Mouse (Mus musculus): ENCODE measurements around the gene Timp3. TPM values are rescaled to one million over a fixed set of nuclear protein-coding genes. Genes with fewer than 3 reads are reported as not detected.

The Timp3 gene
- polyA plus RNA-seq, 1 experiment from 2014 or later, result 43.7 TPM

GRCm38 (mm10) chr10:86380626-86381025 lies 80.5 kb downstream of the Timp3 start:
- Histone ChIP-seq H3K36me3 (ENCODE audit: control insufficient read depth, insufficient read depth, low read length) (no peaks in the 10 kb centered on the region), H3K27ac (ENCODE audit: low read length) (no peak overlapping the region), H3K4me3 (ENCODE audit: low read length) (no peak overlapping the region), H3K27me3 (replicated peaks; ENCODE audit: control insufficient read depth, insufficient read depth, low read length) (no peaks in the 10 kb centered on the region), H3K9ac (ENCODE audit: low read depth, low read length) (no peak overlapping the region), H3K9me3 (ENCODE audit: control insufficient read depth, low read length) (no peaks in the 10 kb centered on the region), H3K4me2 (ENCODE audit: low read depth, low read length) (no peak overlapping the region), H3K4me1 (ENCODE audit: control insufficient read depth, insufficient read depth, low read length) (0 out of 2 replicates have a peak, but pooled peaks cover 3% of the 10 kb centered on the region)
- peak; percentile 40; the same call in 1 of the 2 replicates for ATAC-seq
- 41% methylated on average over 2 of the region's 2 CpGs for whole genome bisulfite sequencing

- ATAC-seq, result peak; percentile 53
- Histone ChIP-seq H3K9ac (ENCODE audit: low read depth, low read length) (no peak overlapping the region), H3K27me3 (replicated peaks; ENCODE audit: control insufficient read depth, insufficient read depth, low read length) (no peaks in the 10 kb centered on the region), H3K27ac (ENCODE audit: low read length) (no peak overlapping the region), H3K36me3 (ENCODE audit: control insufficient read depth, insufficient read depth, low read length) (no peaks in the 10 kb centered on the region), H3K4me3 (ENCODE audit: low read length) (no peak overlapping the region), H3K4me2 (ENCODE audit: low read depth, low read length) (no peak overlapping the region), H3K9me3 (ENCODE audit: control insufficient read depth, low read length) (no peaks in the 10 kb centered on the region), H3K4me1 (ENCODE audit: control insufficient read depth, insufficient read depth, low read length) (0 out of 2 replicates have a peak, but pooled peaks cover 3% of the 10 kb centered on the region)
- WGBS, result 40% methylated on average over 9 of the region's 9 CpGs
These were observed 81.2 kb downstream of the Timp3 start for GRCm38 (mm10) chr10:86381150-86381921.

GRCm38 (mm10) chr10:86381922-86382260 lies 81.7 kb downstream of the Timp3 start:
- Histone ChIP-seq H3K9me3 (ENCODE audit: control insufficient read depth, low read length) (no peaks in the 10 kb centered on the region), H3K4me2 (ENCODE audit: low read depth, low read length) (no peak overlapping the region), H3K27me3 (replicated peaks; ENCODE audit: control insufficient read depth, insufficient read depth, low read length) (no peaks in the 10 kb centered on the region), H3K4me1 (ENCODE audit: control insufficient read depth, insufficient read depth, low read length) (0 out of 2 replicates have a peak, but pooled peaks cover 3% of the 10 kb centered on the region), H3K9ac (ENCODE audit: low read depth, low read length) (no peak overlapping the region), H3K27ac (ENCODE audit: low read length) (no peak overlapping the region), H3K4me3 (ENCODE audit: low read length) (no peak overlapping the region), H3K36me3 (ENCODE audit: control insufficient read depth, insufficient read depth, low read length) (no peaks in the 10 kb centered on the region)
- 22% methylated on average over 2 of the region's 2 CpGs for WGBS
- 0 out of 2 replicates have a peak, but pooled peaks have one; percentile 23 for ATAC-seq

- Histone ChIP-seq H3K4me1 (ENCODE audit: control insufficient read depth, insufficient read depth, low read length) (0 out of 2 replicates have a peak, but pooled peaks cover 9% of the 10 kb centered on the region), H3K36me3 (ENCODE audit: control insufficient read depth, insufficient read depth, low read length) (no peaks in the 10 kb centered on the region), H3K9ac (ENCODE audit: low read depth, low read length) (no peak overlapping the region), H3K27ac (ENCODE audit: low read length) (no peak overlapping the region), H3K4me2 (ENCODE audit: low read depth, low read length) (no peak overlapping the region), H3K9me3 (ENCODE audit: control insufficient read depth, low read length) (no peaks in the 10 kb centered on the region), H3K4me3 (ENCODE audit: low read length) (no peak overlapping the region), H3K27me3 (replicated peaks; ENCODE audit: control insufficient read depth, insufficient read depth, low read length) (no peaks in the 10 kb centered on the region)
- no peak for ATAC-seq
- 92% methylated on average over 2 of the region's 2 CpGs for WGBS
These were observed 84.5 kb downstream of the Timp3 start for GRCm38 (mm10) chr10:86384655-86385054.

GRCm38 (mm10) chr10:86385656-86386055 lies 85.5 kb downstream of the Timp3 start:
- no peak for ATAC-seq
- H3K9me3 ChIP-seq (ENCODE audit: control insufficient read depth, low read length), result no peaks in the 10 kb centered on the region
- no peaks in the 10 kb centered on the region for H3K36me3 ChIP-seq (ENCODE audit: control insufficient read depth, insufficient read depth, low read length)
- no peak overlapping the region for H3K4me2 ChIP-seq (ENCODE audit: low read depth, low read length)
- H3K4me3 ChIP-seq (ENCODE audit: low read length), result no peak overlapping the region
- no peaks in the 10 kb centered on the region for H3K27me3 ChIP-seq (replicated peaks; ENCODE audit: control insufficient read depth, insufficient read depth, low read length)
- H3K27ac ChIP-seq (ENCODE audit: low read length), result no peak overlapping the region
- WGBS, result 80% methylated on average over 4 of the region's 4 CpGs
- H3K4me1 ChIP-seq (ENCODE audit: control insufficient read depth, insufficient read depth, low read length), result 0 out of 2 replicates have a peak, but pooled peaks cover 8% of the 10 kb centered on the region
- H3K9ac ChIP-seq (ENCODE audit: low read depth, low read length), result no peak overlapping the region

- Histone ChIP-seq H3K4me1 (ENCODE audit: control insufficient read depth, insufficient read depth, low read length) (0 out of 2 replicates have a peak, but pooled peaks cover 6% of the 10 kb centered on the region), H3K27ac (ENCODE audit: low read length) (no peak overlapping the region), H3K9ac (ENCODE audit: low read depth, low read length) (no peak overlapping the region), H3K9me3 (ENCODE audit: control insufficient read depth, low read length) (no peaks in the 10 kb centered on the region), H3K4me3 (ENCODE audit: low read length) (no peak overlapping the region), H3K36me3 (ENCODE audit: control insufficient read depth, insufficient read depth, low read length) (no peaks in the 10 kb centered on the region), H3K27me3 (replicated peaks; ENCODE audit: control insufficient read depth, insufficient read depth, low read length) (no peaks in the 10 kb centered on the region), H3K4me2 (ENCODE audit: low read depth, low read length) (no peak overlapping the region)
- WGBS, result 61% methylated on average over 4 of the region's 4 CpGs
- no peak for ATAC-seq
These were observed 86.1 kb downstream of the Timp3 start for GRCm38 (mm10) chr10:86386232-86386631.

- 64% methylated on average over 5 of the region's 5 CpGs for WGBS
- no peaks in the 10 kb centered on the region for H3K27me3 ChIP-seq (replicated peaks; ENCODE audit: control insufficient read depth, insufficient read depth, low read length)
- no peak overlapping the region for H3K9ac ChIP-seq (ENCODE audit: low read depth, low read length)
- no peaks in the 10 kb centered on the region for H3K36me3 ChIP-seq (ENCODE audit: control insufficient read depth, insufficient read depth, low read length)
- H3K27ac ChIP-seq (ENCODE audit: low read length), result no peak overlapping the region
- 0 out of 2 replicates have a peak, but pooled peaks cover 6% of the 10 kb centered on the region for H3K4me1 ChIP-seq (ENCODE audit: control insufficient read depth, insufficient read depth, low read length)
- H3K9me3 ChIP-seq (ENCODE audit: control insufficient read depth, low read length), result no peaks in the 10 kb centered on the region
- ATAC-seq, result peak; percentile 46; the same call in 1 of the 2 replicates
- no peak overlapping the region for H3K4me2 ChIP-seq (ENCODE audit: low read depth, low read length)
- H3K4me3 ChIP-seq (ENCODE audit: low read length), result no peak overlapping the region
These were observed 87.8 kb downstream of the Timp3 start for GRCm38 (mm10) chr10:86387821-86388440.

- Histone ChIP-seq H3K27ac (ENCODE audit: low read length) (no peak overlapping the region), H3K9me3 (ENCODE audit: control insufficient read depth, low read length) (no peaks in the 10 kb centered on the region), H3K9ac (ENCODE audit: low read depth, low read length) (no peak overlapping the region), H3K27me3 (replicated peaks; ENCODE audit: control insufficient read depth, insufficient read depth, low read length) (no peaks in the 10 kb centered on the region), H3K4me2 (ENCODE audit: low read depth, low read length) (no peak overlapping the region), H3K36me3 (ENCODE audit: control insufficient read depth, insufficient read depth, low read length) (no peaks in the 10 kb centered on the region), H3K4me3 (ENCODE audit: low read length) (no peak overlapping the region), H3K4me1 (ENCODE audit: control insufficient read depth, insufficient read depth, low read length) (0 out of 2 replicates have a peak, but pooled peaks cover 6% of the 10 kb centered on the region)
- WGBS, result 78% methylated on average over 6 of the region's 6 CpGs
- no peak for ATAC-seq
These were observed 88.6 kb downstream of the Timp3 start for GRCm38 (mm10) chr10:86388803-86389202.

- ATAC-seq, result no peak
- no peak overlapping the region for H3K4me2 ChIP-seq (ENCODE audit: low read depth, low read length)
- 80% methylated on average over 3 of the region's 3 CpGs for WGBS
- no peaks in the 10 kb centered on the region for H3K36me3 ChIP-seq (ENCODE audit: control insufficient read depth, insufficient read depth, low read length)
- H3K9me3 ChIP-seq (ENCODE audit: control insufficient read depth, low read length), result no peaks in the 10 kb centered on the region
- H3K27me3 ChIP-seq (replicated peaks; ENCODE audit: control insufficient read depth, insufficient read depth, low read length), result no peaks in the 10 kb centered on the region
- 0 out of 2 replicates have a peak, but pooled peaks cover 6% of the 10 kb centered on the region for H3K4me1 ChIP-seq (ENCODE audit: control insufficient read depth, insufficient read depth, low read length)
- no peak overlapping the region for H3K9ac ChIP-seq (ENCODE audit: low read depth, low read length)
- no peak overlapping the region for H3K4me3 ChIP-seq (ENCODE audit: low read length)
- no peak overlapping the region for H3K27ac ChIP-seq (ENCODE audit: low read length)
These were observed 89.2 kb downstream of the Timp3 start for GRCm38 (mm10) chr10:86389357-86389756.
